Mouse (Mus musculus): ENCODE data around the gene Rasgrf1. TPM values are rescaled to one million over a fixed set of nuclear protein-coding genes. Genes with fewer than 3 reads are reported as not detected.

Rasgrf1 gene
- polyA plus RNA-seq, 1 experiment from 2014 or later: 0.78 TPM

GRCm38 (mm10) chr9:89979248-89979647, 69.5 kb downstream of the Rasgrf1 start:
- H3K27me3 ChIP-seq (replicated peaks; ENCODE audit: control insufficient read depth, insufficient read depth, low read length): no peaks in the 10 kb centered on the region
- WGBS: 28% methylated on average over 3 of the region's 3 CpGs
- no peak overlapping the region for H3K4me2 ChIP-seq (ENCODE audit: low read depth, low read length)
- no peak overlapping the region for H3K27ac ChIP-seq (replicated peaks; ENCODE audit: low read depth, low read length)
- no peaks in the 10 kb centered on the region for H3K4me1 ChIP-seq (ENCODE audit: control insufficient read depth, insufficient read depth, low read length)
- no peaks in the 10 kb centered on the region for H3K9me3 ChIP-seq (ENCODE audit: control insufficient read depth, low read length)
- ATAC-seq (ENCODE audit: low read depth) (no peak), DNase-seq (ENCODE audit: low spot score) (peak; percentile 60)
- H3K9ac ChIP-seq (ENCODE audit: low read depth, low read length): no peak overlapping the region
- no peaks in the 10 kb centered on the region for H3K36me3 ChIP-seq (ENCODE audit: control insufficient read depth, insufficient read depth, low read length)
- H3K4me3 ChIP-seq (ENCODE audit: low read depth, low read length): no peak overlapping the region

GRCm38 (mm10) chr9:89982256-89982655, 72.5 kb downstream of the Rasgrf1 start:
- H3K36me3 ChIP-seq (ENCODE audit: control insufficient read depth, insufficient read depth, low read length): no peaks in the 10 kb centered on the region
- H3K4me2 ChIP-seq (ENCODE audit: low read depth, low read length): no peak overlapping the region
- H3K27ac ChIP-seq (replicated peaks; ENCODE audit: low read depth, low read length): no peak overlapping the region
- no peaks in the 10 kb centered on the region for H3K9me3 ChIP-seq (ENCODE audit: control insufficient read depth, low read length)
- DNase-seq (ENCODE audit: low spot score) (no peak), ATAC-seq (ENCODE audit: low read depth) (no peak)
- no peaks in the 10 kb centered on the region for H3K27me3 ChIP-seq (replicated peaks; ENCODE audit: control insufficient read depth, insufficient read depth, low read length)
- H3K4me1 ChIP-seq (ENCODE audit: control insufficient read depth, insufficient read depth, low read length): no peaks in the 10 kb centered on the region
- 70% methylated on average over 1 of the region's 1 CpGs for WGBS
- H3K9ac ChIP-seq (ENCODE audit: low read depth, low read length): no peak overlapping the region
- no peak overlapping the region for H3K4me3 ChIP-seq (ENCODE audit: low read depth, low read length)

- DNase-seq (ENCODE audit: low spot score) (no peak), ATAC-seq (ENCODE audit: low read depth) (no peak)
- no peak overlapping the region for H3K4me3 ChIP-seq (ENCODE audit: low read depth, low read length)
- no peaks in the 10 kb centered on the region for H3K27me3 ChIP-seq (replicated peaks; ENCODE audit: control insufficient read depth, insufficient read depth, low read length)
- no peak overlapping the region for H3K9ac ChIP-seq (ENCODE audit: low read depth, low read length)
- H3K27ac ChIP-seq (replicated peaks; ENCODE audit: low read depth, low read length): no peak overlapping the region
- H3K9me3 ChIP-seq (ENCODE audit: control insufficient read depth, low read length): no peaks in the 10 kb centered on the region
- no peak overlapping the region for H3K4me2 ChIP-seq (ENCODE audit: low read depth, low read length)
- no peaks in the 10 kb centered on the region for H3K36me3 ChIP-seq (ENCODE audit: control insufficient read depth, insufficient read depth, low read length)
- 87% methylated on average over 3 of the region's 3 CpGs for WGBS
- no peaks in the 10 kb centered on the region for H3K4me1 ChIP-seq (ENCODE audit: control insufficient read depth, insufficient read depth, low read length)
Measured at GRCm38 (mm10) chr9:89988053-89988452, 78.3 kb downstream of the Rasgrf1 start.

- Histone ChIP-seq H3K9ac (ENCODE audit: low read depth, low read length) (no peak overlapping the region), H3K36me3 (ENCODE audit: control insufficient read depth, insufficient read depth, low read length) (no peaks in the 10 kb centered on the region), H3K27ac (replicated peaks; ENCODE audit: low read depth, low read length) (no peak overlapping the region), H3K4me1 (ENCODE audit: control insufficient read depth, insufficient read depth, low read length) (no peaks in the 10 kb centered on the region), H3K4me2 (ENCODE audit: low read depth, low read length) (no peak overlapping the region), H3K4me3 (ENCODE audit: low read depth, low read length) (no peak overlapping the region), H3K27me3 (replicated peaks; ENCODE audit: control insufficient read depth, insufficient read depth, low read length) (no peaks in the 10 kb centered on the region), H3K9me3 (ENCODE audit: control insufficient read depth, low read length) (no peaks in the 10 kb centered on the region)
- ATAC-seq (ENCODE audit: low read depth): no peak
- 87% methylated on average over 10 of the region's 10 CpGs for WGBS
- no peak for DNase-seq (ENCODE audit: low spot score)
Measured at GRCm38 (mm10) chr9:89988811-89989528, 79.3 kb downstream of the Rasgrf1 start.

- ATAC-seq (ENCODE audit: low read depth): no peak
- Histone ChIP-seq H3K4me3 (ENCODE audit: low read depth, low read length) (no peak overlapping the region), H3K4me1 (ENCODE audit: control insufficient read depth, insufficient read depth, low read length) (no peaks in the 10 kb centered on the region), H3K4me2 (ENCODE audit: low read depth, low read length) (no peak overlapping the region), H3K9ac (ENCODE audit: low read depth, low read length) (no peak overlapping the region), H3K27me3 (replicated peaks; ENCODE audit: control insufficient read depth, insufficient read depth, low read length) (no peaks in the 10 kb centered on the region), H3K36me3 (ENCODE audit: control insufficient read depth, insufficient read depth, low read length) (no peaks in the 10 kb centered on the region), H3K9me3 (ENCODE audit: control insufficient read depth, low read length) (no peaks in the 10 kb centered on the region), H3K27ac (replicated peaks; ENCODE audit: low read depth, low read length) (no peak overlapping the region)
- WGBS: 88% methylated on average over 3 of the region's 3 CpGs
- DNase-seq (ENCODE audit: low spot score): no peak
Measured at GRCm38 (mm10) chr9:90006432-90006831, 96.7 kb downstream of the Rasgrf1 start.

GRCm38 (mm10) chr9:90007094-90007493, 97.4 kb downstream of the Rasgrf1 start:
- Histone ChIP-seq H3K4me3 (ENCODE audit: low read depth, low read length) (no peak overlapping the region), H3K4me2 (ENCODE audit: low read depth, low read length) (no peak overlapping the region), H3K4me1 (ENCODE audit: control insufficient read depth, insufficient read depth, low read length) (no peaks in the 10 kb centered on the region), H3K9ac (ENCODE audit: low read depth, low read length) (no peak overlapping the region), H3K27ac (replicated peaks; ENCODE audit: low read depth, low read length) (no peak overlapping the region), H3K27me3 (replicated peaks; ENCODE audit: control insufficient read depth, insufficient read depth, low read length) (no peaks in the 10 kb centered on the region), H3K9me3 (ENCODE audit: control insufficient read depth, low read length) (no peaks in the 10 kb centered on the region), H3K36me3 (ENCODE audit: control insufficient read depth, insufficient read depth, low read length) (no peaks in the 10 kb centered on the region)
- ATAC-seq (ENCODE audit: low read depth): no peak
- DNase-seq (ENCODE audit: low spot score): no peak
- 24% methylated on average over 2 of the region's 2 CpGs for WGBS

- WGBS: 70% methylated on average over 5 of the region's 6 CpGs
- ATAC-seq (ENCODE audit: low read depth): peak; percentile 22; the same call in 1 of the 2 replicates
- no peaks in the 10 kb centered on the region for H3K9me3 ChIP-seq (ENCODE audit: control insufficient read depth, low read length)
- H3K4me1 ChIP-seq (ENCODE audit: control insufficient read depth, insufficient read depth, low read length): no peaks in the 10 kb centered on the region
- DNase-seq (ENCODE audit: low spot score): peak; percentile 2
- H3K36me3 ChIP-seq (ENCODE audit: control insufficient read depth, insufficient read depth, low read length): no peaks in the 10 kb centered on the region
- no peaks in the 10 kb centered on the region for H3K27me3 ChIP-seq (replicated peaks; ENCODE audit: control insufficient read depth, insufficient read depth, low read length)
- no peak overlapping the region for H3K27ac ChIP-seq (replicated peaks; ENCODE audit: low read depth, low read length)
- no peak overlapping the region for H3K4me2 ChIP-seq (ENCODE audit: low read depth, low read length)
- no peak overlapping the region for H3K4me3 ChIP-seq (ENCODE audit: low read depth, low read length)
- H3K9ac ChIP-seq (ENCODE audit: low read depth, low read length): no peak overlapping the region
Measured at GRCm38 (mm10) chr9:90008138-90008537, 98.4 kb downstream of the Rasgrf1 start.

- no peak overlapping the region for H3K4me2 ChIP-seq (ENCODE audit: low read depth, low read length)
- no peak for ATAC-seq (ENCODE audit: low read depth)
- H3K27ac ChIP-seq (replicated peaks; ENCODE audit: low read depth, low read length): no peak overlapping the region
- DNase-seq (ENCODE audit: low spot score): peak; percentile 3
- 60% methylated on average over 2 of the region's 2 CpGs for WGBS
- H3K9ac ChIP-seq (ENCODE audit: low read depth, low read length): no peak overlapping the region
- no peaks in the 10 kb centered on the region for H3K4me1 ChIP-seq (ENCODE audit: control insufficient read depth, insufficient read depth, low read length)
- no peaks in the 10 kb centered on the region for H3K27me3 ChIP-seq (replicated peaks; ENCODE audit: control insufficient read depth, insufficient read depth, low read length)
- H3K36me3 ChIP-seq (ENCODE audit: control insufficient read depth, insufficient read depth, low read length): no peaks in the 10 kb centered on the region
- H3K4me3 ChIP-seq (ENCODE audit: low read depth, low read length): no peak overlapping the region
- no peaks in the 10 kb centered on the region for H3K9me3 ChIP-seq (ENCODE audit: control insufficient read depth, low read length)
Measured at GRCm38 (mm10) chr9:90011849-90012248, 102.1 kb downstream of the Rasgrf1 start.

- DNase-seq (ENCODE audit: low spot score) (no peak), ATAC-seq (ENCODE audit: low read depth) (no peak)
- H3K9ac ChIP-seq (ENCODE audit: low read depth, low read length): no peak overlapping the region
- no peak overlapping the region for H3K27ac ChIP-seq (replicated peaks; ENCODE audit: low read depth, low read length)
- no peaks in the 10 kb centered on the region for H3K36me3 ChIP-seq (ENCODE audit: control insufficient read depth, insufficient read depth, low read length)
- no peak overlapping the region for H3K4me3 ChIP-seq (ENCODE audit: low read depth, low read length)
- 81% methylated on average over 3 of the region's 3 CpGs for WGBS
- H3K9me3 ChIP-seq (ENCODE audit: control insufficient read depth, low read length): no peaks in the 10 kb centered on the region
- H3K4me2 ChIP-seq (ENCODE audit: low read depth, low read length): no peak overlapping the region
- no peaks in the 10 kb centered on the region for H3K27me3 ChIP-seq (replicated peaks; ENCODE audit: control insufficient read depth, insufficient read depth, low read length)
- no peaks in the 10 kb centered on the region for H3K4me1 ChIP-seq (ENCODE audit: control insufficient read depth, insufficient read depth, low read length)
Measured at GRCm38 (mm10) chr9:90014649-90015048, 104.9 kb downstream of the Rasgrf1 start.

All from embryonic facial prominence, embryonic 14.5 days (tissue).